Mouse (Mus musculus): ENCODE data around the gene Rpl24. TPM values are rescaled to one million over a fixed set of nuclear protein-coding genes. Genes with fewer than 3 reads are reported as not detected.
"Not testable (repeated sequence)": the region's sequence is repeated elsewhere in the genome, so short reads cannot be mapped to it uniquely, and the experiment has no call there.

Rpl24 gene
- polyA plus RNA-seq, 1 experiment from 2014 or later, result 859 TPM

DNA sequence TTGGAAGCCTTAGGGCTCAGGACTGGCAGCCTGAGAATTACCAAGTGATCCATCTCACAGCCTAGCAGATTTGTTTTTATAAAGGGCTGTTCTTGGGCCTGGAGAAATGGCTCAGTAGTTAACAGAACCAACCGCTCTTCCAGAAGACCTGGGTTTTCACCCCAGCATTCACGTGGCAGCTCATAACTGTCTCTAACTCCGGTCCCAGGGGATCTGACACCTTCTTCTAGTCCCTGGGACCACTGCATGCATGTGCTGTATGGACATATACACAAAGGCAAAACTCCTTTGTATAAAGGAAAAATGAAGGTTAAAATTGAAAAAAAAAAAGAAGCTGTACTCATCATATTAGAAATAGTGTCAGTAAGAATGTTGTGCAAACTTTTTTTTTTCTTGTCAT is 15.6 kb upstream of the Rpl24 start:
- no peak for ATAC-seq (ENCODE audit: insufficient number of reproducible peaks, insufficient read depth, low FRiP score, low TSS enrichment, low read depth)
- no peak overlapping the region for H3K27ac ChIP-seq

DNA sequence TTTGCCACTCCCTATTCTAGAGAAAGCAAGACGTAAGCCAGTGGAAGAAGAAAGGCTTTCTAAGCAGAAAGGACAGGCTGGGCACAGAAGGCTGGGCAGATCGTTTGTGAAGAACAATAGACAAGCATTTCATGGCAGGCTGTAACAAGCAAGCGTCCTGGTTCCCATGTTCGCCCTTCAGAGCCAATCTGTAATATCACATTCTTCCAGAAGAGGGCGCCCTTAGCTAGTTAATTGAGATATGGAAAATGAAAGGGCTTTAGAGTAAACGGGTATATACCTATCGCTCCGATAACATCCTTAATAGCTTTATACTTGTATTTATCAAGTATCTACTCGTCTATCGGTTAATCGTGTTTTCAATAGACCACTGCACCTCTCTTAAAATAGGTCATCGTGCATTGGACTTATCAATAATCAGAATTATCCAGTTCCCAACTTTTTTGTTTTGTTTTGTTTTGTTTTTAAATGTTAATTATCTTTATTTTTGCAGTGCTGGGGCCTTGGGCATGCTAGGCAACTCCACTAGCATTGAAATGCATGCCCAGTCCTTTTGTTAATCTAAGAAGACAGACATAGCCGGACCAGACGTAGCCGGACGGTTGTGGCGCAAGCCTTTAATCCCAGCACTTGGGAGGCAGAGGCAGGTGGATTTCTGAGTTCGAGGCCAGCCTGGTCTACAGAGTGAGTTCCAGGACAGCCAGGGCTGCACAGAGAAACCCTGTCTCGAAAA is 15.0 kb upstream of the Rpl24 start:
- no peaks in the 10 kb centered on the region for H3K27me3 ChIP-seq
- H3K4me1 ChIP-seq, result no peaks in the 10 kb centered on the region
- no peak overlapping the region for H3K9ac ChIP-seq
- H3K9me3 ChIP-seq, result no peaks in the 10 kb centered on the region
- H3K27ac ChIP-seq, result no peak overlapping the region
- no peaks in the 10 kb centered on the region for H3K36me3 ChIP-seq
- no peak overlapping the region for H3K4me3 ChIP-seq
- 39% methylated on average over 19 of the region's 19 CpGs for WGBS
- H3K4me2 ChIP-seq, result no peak overlapping the region; the same call in 1 of the 2 replicates
- ATAC-seq (ENCODE audit: insufficient number of reproducible peaks, insufficient read depth, low FRiP score, low TSS enrichment, low read depth), result no peak

More for the DNA sequence above, 15.6 kb upstream of the Rpl24 start:
- no peak overlapping the region for H3K4me2 ChIP-seq
- H3K4me1 ChIP-seq, result no peaks in the 10 kb centered on the region
- H3K36me3 ChIP-seq, result no peaks in the 10 kb centered on the region
- no peaks in the 10 kb centered on the region for H3K27me3 ChIP-seq
- 70% methylated on average over 3 of the region's 3 CpGs for WGBS
- no peak overlapping the region for H3K9ac ChIP-seq
- no peaks in the 10 kb centered on the region for H3K9me3 ChIP-seq
- no peak overlapping the region for H3K4me3 ChIP-seq

DNA sequence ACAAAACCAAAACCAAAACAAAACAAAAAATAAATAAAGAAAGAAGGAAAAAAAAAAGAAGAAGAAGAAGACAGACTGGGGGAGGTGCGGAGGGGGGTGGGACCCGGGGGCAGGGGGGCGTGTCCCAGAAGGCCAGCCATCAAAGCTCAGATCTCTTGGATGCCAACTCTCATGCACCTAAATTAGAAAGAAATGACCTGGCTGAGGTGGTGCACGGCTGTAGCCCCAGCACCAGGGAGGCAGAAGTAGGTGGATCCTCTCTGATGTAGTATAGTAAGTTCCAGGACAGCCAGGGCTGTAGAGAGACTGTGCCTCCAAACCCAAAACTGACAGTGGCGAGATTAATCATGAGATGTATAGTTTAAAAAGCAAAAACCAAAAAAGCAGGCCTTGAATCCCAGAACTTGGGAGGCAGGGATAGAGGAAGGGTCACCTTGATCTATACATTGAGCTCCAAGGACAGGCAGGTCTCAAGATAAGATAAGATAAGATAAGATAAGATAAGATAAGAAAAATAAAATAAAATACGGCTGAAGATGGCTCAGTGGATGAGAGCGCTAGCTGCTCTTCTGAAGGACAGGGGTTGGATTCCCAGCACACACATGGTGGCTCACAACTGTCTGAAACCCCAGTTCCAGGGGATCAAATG is 14.3 kb upstream of the Rpl24 start:
- H3K9ac ChIP-seq, result no peak overlapping the region
- no peak for ATAC-seq (ENCODE audit: insufficient number of reproducible peaks, insufficient read depth, low FRiP score, low TSS enrichment, low read depth)
- H3K27me3 ChIP-seq, result no peaks in the 10 kb centered on the region
- 81% methylated on average over 7 of the region's 7 CpGs for WGBS
- no peaks in the 10 kb centered on the region for H3K36me3 ChIP-seq
- no peak overlapping the region for H3K4me2 ChIP-seq
- no peak overlapping the region for H3K4me3 ChIP-seq
- no peaks in the 10 kb centered on the region for H3K4me1 ChIP-seq
- H3K27ac ChIP-seq, result no peak overlapping the region
- H3K9me3 ChIP-seq, result no peaks in the 10 kb centered on the region

DNA sequence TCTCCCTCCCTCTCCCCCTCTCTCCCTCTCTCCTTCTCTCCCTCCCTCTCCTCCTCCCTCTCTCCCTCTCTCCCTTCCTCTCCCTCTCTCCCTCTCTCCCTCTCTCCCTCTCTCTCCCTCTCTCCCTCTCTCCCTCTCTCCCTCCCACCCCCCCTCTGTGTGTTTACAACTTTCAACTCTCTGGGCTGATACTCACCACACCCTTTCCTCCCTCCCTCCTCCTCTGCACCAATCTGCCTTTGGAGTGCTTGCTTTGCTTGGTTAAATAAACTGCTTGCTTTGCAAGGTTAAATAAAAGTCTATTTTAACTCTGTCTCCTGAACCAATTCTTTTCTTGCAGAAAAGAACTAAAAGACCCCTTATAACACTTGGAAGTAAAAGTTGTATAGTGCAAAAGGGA is 13.3 kb upstream of the Rpl24 start:
- H3K36me3 ChIP-seq, result no peaks in the 10 kb centered on the region
- no peaks in the 10 kb centered on the region for H3K9me3 ChIP-seq
- H3K9ac ChIP-seq, result no peak overlapping the region
- H3K4me1 ChIP-seq, result no peaks in the 10 kb centered on the region
- no peak overlapping the region for H3K4me3 ChIP-seq
- no peaks in the 10 kb centered on the region for H3K27me3 ChIP-seq
- no peak overlapping the region for H3K27ac ChIP-seq
- ATAC-seq (ENCODE audit: insufficient number of reproducible peaks, insufficient read depth, low FRiP score, low TSS enrichment, low read depth), result no peak
- no peak overlapping the region for H3K4me2 ChIP-seq

DNA sequence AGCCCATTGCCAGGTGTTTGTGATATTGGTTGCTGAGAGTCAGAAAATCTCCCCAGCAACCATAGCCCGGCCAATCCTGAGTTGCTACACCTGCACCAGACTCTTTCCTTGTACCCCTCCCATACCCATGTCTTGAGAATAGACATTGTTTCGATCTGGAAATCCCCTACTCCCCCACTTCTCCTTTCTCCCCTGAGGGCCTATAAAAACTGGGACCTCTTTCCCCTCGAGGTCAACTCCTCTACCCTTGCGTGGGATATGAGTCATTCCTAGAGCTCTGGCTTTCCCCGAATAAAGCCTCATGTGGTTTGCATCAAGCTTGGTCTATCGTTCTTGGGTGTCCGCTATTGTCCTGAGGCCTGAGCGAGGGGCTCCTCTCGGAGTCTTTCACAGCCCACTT is 11.9 kb upstream of the Rpl24 start:
- not testable (repeated sequence) for H3K4me2 ChIP-seq; H3K4me1 ChIP-seq; H3K36me3 ChIP-seq; H3K27me3 ChIP-seq; H3K27ac ChIP-seq; ATAC-seq (ENCODE audit: insufficient number of reproducible peaks, insufficient read depth, low FRiP score, low TSS enrichment, low read depth); H3K9ac ChIP-seq; H3K4me3 ChIP-seq; H3K9me3 ChIP-seq
- WGBS, result 86% methylated on average over 9 of the region's 9 CpGs

DNA sequence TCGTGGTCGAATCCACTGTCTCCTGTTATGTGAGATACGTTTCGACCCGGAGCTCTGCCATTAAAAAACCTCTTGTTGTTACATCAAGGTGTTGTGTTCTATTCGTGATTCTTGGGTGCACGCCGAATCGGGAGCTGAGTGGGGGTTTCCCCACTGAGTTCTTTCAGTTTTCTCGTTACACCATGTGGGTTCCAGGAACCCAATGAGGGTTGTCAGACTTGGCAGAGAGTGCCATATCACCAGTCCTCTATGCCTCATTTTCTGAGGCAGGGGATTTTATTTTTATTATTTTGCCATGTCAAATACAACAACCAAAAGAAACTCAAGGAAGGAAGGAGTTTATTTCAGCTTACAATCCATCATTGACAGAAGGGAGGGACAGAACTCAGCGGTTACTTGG is 3.0 kb upstream of the Rpl24 start:
- not testable (repeated sequence) for H3K36me3 ChIP-seq; H3K9me3 ChIP-seq; H3K4me3 ChIP-seq; H3K27me3 ChIP-seq; H3K27ac ChIP-seq; H3K4me1 ChIP-seq; H3K4me2 ChIP-seq; ATAC-seq (ENCODE audit: insufficient number of reproducible peaks, insufficient read depth, low FRiP score, low TSS enrichment, low read depth); H3K9ac ChIP-seq
- 84% methylated on average over 6 of the region's 11 CpGs for WGBS

DNA sequence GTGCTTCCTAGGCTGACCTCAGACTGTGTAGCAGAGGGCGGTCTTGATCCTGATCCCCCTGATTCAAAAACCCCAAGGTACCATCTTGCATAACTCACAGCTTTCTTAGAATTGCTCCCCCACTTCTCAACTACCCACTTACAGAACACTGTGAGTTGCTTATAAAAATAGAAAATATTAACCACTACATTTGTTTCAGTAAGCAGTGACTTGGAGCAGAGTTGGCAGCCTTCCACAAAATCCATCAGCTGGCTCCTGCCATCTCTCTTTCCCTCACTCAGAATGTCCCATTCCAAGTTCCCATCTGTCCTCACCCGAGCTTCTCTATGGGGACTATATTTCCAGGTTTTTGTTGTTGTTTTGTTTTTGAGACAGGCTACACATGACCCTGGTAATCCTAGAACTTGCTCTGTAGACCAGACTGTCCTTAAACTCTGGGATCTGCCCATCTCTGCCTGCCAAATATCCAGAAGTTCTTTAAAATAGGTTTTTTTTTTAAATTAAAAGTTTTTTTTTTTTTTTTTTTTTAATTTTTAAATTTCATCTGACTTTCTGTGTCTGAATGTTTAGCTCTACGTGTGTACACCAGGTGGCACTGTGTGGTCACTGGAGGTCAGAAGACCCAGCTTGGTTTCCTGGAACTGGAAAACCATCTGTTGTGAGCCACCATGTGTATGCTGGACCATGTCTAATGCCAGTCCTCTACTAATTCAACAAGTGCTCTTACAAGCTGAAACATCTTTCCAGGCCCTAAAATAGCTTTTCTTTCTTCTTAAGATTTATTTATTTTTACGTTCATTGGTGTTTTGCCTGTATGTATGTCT is 1.7 kb upstream of the Rpl24 start:
- peaks cover 4% of the 10 kb centered on the region for H3K4me1 ChIP-seq
- H3K36me3 ChIP-seq, result peaks cover 13% of the 10 kb centered on the region
- H3K9me3 ChIP-seq, result no peaks in the 10 kb centered on the region
- H3K4me3 ChIP-seq, result no peak overlapping the region
- H3K27ac ChIP-seq, result no peak overlapping the region
- H3K4me2 ChIP-seq, result no peak overlapping the region
- H3K27me3 ChIP-seq, result no peaks in the 10 kb centered on the region
- 67% methylated on average over 4 of the region's 4 CpGs for WGBS
- no peak for ATAC-seq (ENCODE audit: insufficient number of reproducible peaks, insufficient read depth, low FRiP score, low TSS enrichment, low read depth)
- no peak overlapping the region for H3K9ac ChIP-seq

DNA sequence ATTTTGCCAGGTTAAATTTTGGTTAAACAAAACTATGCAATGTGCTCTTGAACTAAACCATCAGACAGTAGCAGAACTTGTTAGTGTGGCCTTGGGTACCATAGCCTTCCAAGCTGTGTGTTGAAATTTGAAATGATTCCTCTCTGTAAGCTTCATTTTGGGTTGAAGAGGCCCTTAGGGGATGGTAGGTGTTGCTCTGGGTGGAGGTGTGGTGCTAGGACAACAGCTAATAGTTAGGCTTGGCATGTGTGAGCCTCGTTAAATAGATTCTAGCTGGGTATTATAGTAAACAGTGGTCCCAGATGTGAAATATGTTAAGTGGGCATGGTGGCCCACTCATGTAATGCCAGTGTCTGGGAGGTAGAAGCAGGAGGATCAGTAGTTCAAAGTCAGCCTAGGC is 1.1 kb downstream of the Rpl24 start:
- 16% methylated on average over 1 of the region's 1 CpGs for WGBS
- H3K4me1 ChIP-seq, result peaks cover 22% of the 10 kb centered on the region
- H3K9me3 ChIP-seq, result no peaks in the 10 kb centered on the region
- H3K9ac ChIP-seq, result peak overlapping the region; percentile 96
- H3K36me3 ChIP-seq, result peaks cover 42% of the 10 kb centered on the region
- H3K4me2 ChIP-seq, result peak overlapping the region; percentile 89
- H3K27me3 ChIP-seq, result no peaks in the 10 kb centered on the region
- H3K4me3 ChIP-seq, result peak overlapping the region; percentile 80
- ATAC-seq (ENCODE audit: insufficient number of reproducible peaks, insufficient read depth, low FRiP score, low TSS enrichment, low read depth), result no peak
- no peak overlapping the region for H3K27ac ChIP-seq

DNA sequence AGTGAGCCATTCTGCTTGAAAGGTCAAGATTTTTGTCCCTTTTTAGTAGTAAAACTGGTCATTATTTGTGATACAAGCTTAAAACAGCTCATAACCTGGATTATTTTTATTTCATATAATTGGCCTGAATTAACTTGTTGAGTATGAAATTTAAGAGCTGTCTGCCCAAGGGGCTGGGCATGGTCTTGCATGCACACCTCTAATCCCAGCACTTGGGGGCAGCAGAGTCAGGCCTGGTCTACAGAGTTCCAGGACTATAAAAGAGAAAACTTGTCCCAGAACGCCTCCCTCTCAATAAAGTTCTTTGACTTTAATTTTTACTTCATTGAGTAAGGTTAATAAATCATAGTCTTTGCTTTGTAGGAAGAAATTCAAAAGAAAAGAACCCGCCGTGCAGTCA is 3.1 kb downstream of the Rpl24 start:
- Histone ChIP-seq H3K27me3 (no peaks in the 10 kb centered on the region), H3K27ac (no peak overlapping the region), H3K36me3 (peaks cover 43% of the 10 kb centered on the region), H3K4me2 (no peak overlapping the region), H3K4me3 (no peak overlapping the region), H3K4me1 (peaks cover 29% of the 10 kb centered on the region), H3K9ac (no peak overlapping the region), H3K9me3 (no peaks in the 10 kb centered on the region)
- no peak for ATAC-seq (ENCODE audit: insufficient number of reproducible peaks, insufficient read depth, low FRiP score, low TSS enrichment, low read depth)
- WGBS, result 85% methylated on average over 3 of the region's 3 CpGs

DNA sequence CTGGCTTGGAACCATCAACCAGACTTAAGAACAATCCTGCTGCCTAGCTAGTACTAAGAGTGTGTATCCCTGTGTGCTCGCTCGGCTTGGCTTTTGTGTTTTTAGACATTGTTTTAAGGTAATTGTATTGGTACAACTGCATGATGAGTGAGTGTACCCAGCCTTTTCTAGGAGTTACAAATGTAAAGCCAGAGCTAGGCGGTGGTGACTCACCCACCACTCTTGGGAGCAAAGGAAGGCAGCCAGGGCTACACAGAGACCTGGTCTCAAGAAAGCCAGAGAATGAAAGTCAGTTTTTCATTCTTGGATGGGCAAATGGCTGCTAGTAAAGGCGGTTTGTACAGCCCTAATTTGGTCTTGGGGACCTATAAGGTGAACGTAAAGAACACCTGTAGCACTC is 4.3 kb downstream of the Rpl24 start:
- Histone ChIP-seq H3K36me3 (peaks cover 43% of the 10 kb centered on the region), H3K9me3 (no peaks in the 10 kb centered on the region), H3K4me3 (no peak overlapping the region), H3K4me1 (peaks cover 37% of the 10 kb centered on the region), H3K4me2 (no peak overlapping the region), H3K9ac (no peak overlapping the region), H3K27me3 (no peaks in the 10 kb centered on the region), H3K27ac (no peak overlapping the region)
- ATAC-seq (ENCODE audit: insufficient number of reproducible peaks, insufficient read depth, low FRiP score, low TSS enrichment, low read depth), result no peak
- WGBS, result 94% methylated on average over 5 of the region's 5 CpGs

DNA sequence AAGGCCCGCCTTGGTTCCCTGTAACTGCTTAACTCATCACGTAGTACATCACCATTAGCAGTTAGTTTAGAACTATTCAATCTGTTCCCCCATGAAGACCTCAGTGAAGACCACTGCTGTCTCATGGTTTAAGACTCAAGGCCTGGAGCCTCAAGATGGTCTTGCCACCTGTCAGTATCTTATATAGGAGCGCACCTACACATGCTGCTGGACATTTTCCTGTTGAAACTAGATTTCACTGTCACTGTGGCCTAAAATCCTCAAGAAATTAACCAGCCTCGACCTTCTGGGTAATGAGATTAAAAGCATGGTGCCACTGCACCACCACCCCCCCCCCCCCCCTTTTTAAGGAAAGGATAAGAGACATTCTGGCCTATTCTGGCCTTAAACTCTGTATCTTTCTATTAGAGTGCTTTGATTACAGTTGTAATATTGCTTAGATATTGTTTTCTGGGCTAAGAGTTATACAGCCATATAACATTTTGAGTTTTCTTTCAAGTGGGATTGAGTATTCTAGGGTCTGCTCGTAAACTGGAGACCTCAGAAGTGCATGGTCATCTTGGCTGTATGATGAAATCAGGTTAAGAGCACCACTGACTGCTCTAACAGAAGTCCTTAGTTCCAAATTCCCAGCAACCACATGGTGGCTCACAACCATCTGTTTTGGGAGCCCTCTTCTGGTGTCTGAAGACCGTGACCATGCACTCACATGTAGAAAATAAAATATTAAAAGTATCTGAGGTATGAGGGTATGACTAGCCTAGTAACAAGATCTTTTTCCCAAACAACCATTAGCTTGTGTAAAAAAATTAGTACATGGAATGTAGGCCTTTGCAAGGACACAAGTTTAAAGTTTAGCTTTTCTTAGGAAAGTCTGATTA is 5.9 kb downstream of the Rpl24 start:
- ATAC-seq (ENCODE audit: insufficient number of reproducible peaks, insufficient read depth, low FRiP score, low TSS enrichment, low read depth), result no peak
- no peak overlapping the region for H3K27ac ChIP-seq
- no peak overlapping the region for H3K4me3 ChIP-seq
- no peak overlapping the region for H3K9ac ChIP-seq
- H3K36me3 ChIP-seq, result peaks cover 43% of the 10 kb centered on the region
- peaks cover 43% of the 10 kb centered on the region for H3K4me1 ChIP-seq
- H3K27me3 ChIP-seq, result no peaks in the 10 kb centered on the region
- H3K4me2 ChIP-seq, result no peak overlapping the region
- WGBS, result 77% methylated on average over 6 of the region's 6 CpGs
- H3K9me3 ChIP-seq, result no peaks in the 10 kb centered on the region

All from embryonic facial prominence, embryonic 13.5 days (tissue).